Mouse (Mus musculus): ENCODE results near the gene Nsf.

- TF ChIP-seq TAL1 (IDR thresholded peaks at IDR 0.05; ENCODE audit: low read length), result no peak
- TF ChIP-seq GATA1 (IDR thresholded peaks at IDR 0.05; ENCODE audit: low read length), result no peak
Measured at GRCm38 (mm10) chr11:103780152-103780551, 173.7 kb downstream of the Nsf start.

All from erythroblast, embryonic 14.5 days (primary cell).